Mouse (Mus musculus): ENCODE results near the gene Ankrd33. TPM values are rescaled to one million over a fixed set of nuclear protein-coding genes. Genes with fewer than 3 reads are reported as not detected.

Gene Ankrd33
- not detected for polyA plus RNA-seq (2014; fragmentation: Illumina TruSeq; extraction: RNeasy Lipid Tissue Mini Kit (QIAGEN cat#74804); ENCODE audit: low read depth, low replicate concordance)

DNA sequence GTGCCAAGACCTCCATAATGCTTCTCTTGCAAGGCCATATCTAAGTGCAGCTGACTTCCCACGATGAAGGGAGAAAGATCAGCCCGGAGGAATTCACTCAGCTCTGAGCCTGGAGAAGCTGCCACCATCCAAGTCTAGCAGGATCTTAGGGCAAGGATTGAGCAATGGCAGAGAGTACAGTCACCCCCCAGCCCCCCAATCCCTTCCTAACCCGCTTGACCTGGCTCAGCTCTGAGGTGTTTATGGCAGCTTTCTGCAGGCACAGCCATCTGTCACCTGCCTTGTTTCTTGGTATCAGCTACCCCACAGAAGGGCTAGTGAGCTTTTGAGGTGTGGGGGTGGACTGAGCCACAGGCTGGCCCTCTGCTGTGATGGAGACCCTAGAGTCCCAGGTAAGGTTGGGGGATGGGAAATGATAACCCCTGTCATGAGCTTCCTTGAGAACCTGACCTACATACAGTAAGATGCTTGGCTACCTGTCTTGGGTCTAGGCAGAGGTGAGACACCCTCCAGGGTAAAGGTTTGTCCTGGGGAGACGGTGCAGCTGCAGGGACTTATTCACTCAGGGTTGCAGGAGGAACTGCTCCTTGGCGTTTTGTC, at the start of gene Ankrd33:
Gene Ankrd33 (plus strand): TSS at position 245 of the 600 bp plus-strand sequence.

DNA sequence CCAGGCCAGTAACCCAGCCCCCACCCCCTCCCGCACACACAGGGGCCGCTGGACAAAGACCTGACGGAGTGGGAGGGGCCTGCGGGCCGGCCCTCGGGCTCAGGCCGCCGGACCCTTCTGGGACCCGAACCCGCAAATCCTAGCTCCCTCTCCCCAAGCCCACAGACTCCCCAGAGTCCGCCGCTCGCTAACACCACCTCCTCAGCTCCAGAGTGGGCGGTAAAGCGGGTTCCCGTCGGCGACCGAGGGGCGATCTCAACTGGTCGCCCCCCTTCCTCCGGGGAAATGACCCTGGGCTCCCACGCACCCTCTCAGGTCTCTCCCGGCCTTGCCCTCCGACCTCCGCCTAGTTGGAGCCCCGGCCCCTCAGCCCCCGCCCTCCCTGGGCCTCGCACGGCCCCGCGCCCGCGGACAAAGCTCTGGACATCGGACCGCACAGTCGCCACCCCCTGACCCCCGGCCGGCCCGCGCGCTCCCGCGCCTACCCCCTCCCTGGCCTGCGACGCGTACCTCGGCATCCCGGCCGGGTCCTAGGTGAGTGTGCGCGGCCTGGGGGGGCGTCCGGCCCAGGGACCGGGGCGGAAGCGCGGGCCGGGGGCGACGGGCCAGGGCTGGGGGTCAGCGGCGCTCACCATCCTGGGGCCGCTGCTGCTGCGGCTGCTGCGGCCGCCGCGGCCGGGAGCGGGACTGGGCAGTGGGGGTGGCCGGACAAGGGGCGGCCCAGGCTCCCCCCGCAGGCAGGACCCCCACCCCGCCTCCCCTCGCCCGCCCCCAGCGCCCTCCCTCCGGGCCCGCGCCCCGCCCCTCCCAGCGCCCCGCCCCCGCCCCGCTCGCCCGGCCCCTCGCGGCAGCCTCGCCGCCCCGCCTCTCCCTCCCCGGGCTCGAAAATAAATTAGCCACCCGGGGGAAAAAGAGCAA, 37.5 kb upstream of the Ankrd33 start, which contains the start of gene Fignl2:
Gene Fignl2 (minus strand): TSS at position 755 of the 918 bp plus-strand sequence.

DNA sequence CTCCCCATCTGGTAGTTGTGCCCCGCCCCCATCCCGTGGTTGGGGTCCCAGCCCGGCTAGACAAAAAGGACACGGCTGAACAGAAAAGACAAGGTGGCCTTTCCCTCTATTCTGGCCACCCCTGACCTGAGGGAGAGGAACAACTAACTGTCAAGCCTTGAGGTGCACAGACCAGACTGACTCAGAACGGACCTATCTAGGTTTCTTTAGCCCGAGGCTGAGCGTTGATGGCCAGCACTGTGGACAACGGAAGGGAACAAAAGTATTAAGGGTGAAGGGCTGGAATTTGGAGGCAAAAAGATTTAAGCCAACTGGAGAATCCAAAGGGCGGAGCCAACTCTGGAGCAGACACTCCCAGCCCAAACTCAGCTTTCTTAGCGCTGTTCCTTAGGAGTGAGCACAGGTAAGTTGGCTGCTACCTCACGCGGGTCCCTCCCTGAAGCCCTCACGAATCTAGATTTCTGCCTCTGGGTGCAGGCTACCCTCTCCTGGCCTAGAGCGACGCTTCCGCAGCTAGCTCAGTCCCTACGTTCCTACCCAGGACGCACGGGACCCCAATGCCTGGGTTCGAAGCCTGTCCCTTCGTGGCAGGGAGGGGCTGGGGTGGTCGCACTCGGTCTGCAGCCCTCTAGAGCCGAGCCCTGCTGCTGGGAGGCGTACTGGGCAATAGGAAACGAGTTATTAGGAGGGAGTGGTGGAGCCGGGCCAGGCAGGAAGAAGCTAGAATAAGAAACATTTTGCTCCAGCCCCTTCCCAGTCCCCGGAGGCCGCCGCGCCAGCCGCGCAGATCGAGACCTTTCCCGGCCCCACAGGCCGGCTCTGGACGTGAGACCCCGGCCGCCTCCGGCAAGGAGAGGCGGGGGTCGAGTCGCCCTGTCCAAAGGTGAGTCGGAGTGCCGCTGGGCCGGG, 12.9 kb downstream of the Ankrd33 start, which contains the start of gene Acvrl1:
Gene Acvrl1 (plus strand): TSS at position 342 of the 909 bp plus-strand sequence.

Other genes with a start within 250 kb of the Ankrd33 start
- gene Scn8a, start 245.9 kb upstream of the Ankrd33 start, polyA plus RNA-seq (2014; fragmentation: Illumina TruSeq; extraction: RNeasy Lipid Tissue Mini Kit (QIAGEN cat#74804); ENCODE audit: low read depth, low replicate concordance): 4.8 TPM
- not detected for gene Gm47841, start 68.4 kb upstream of the Ankrd33 start, polyA plus RNA-seq (2014; fragmentation: Illumina TruSeq; extraction: RNeasy Lipid Tissue Mini Kit (QIAGEN cat#74804); ENCODE audit: low read depth, low replicate concordance)
- gene Fignl2, start 37.2 kb upstream of the Ankrd33 start, polyA plus RNA-seq (2014; fragmentation: Illumina TruSeq; extraction: RNeasy Lipid Tissue Mini Kit (QIAGEN cat#74804); ENCODE audit: low read depth, low replicate concordance): 0.10 TPM
- 0.27 TPM for gene Acvrl1, start 12.8 kb downstream of the Ankrd33 start, polyA plus RNA-seq (2014; fragmentation: Illumina TruSeq; extraction: RNeasy Lipid Tissue Mini Kit (QIAGEN cat#74804); ENCODE audit: low read depth, low replicate concordance)
- 4.3 TPM for gene Acvr1b, start 58.3 kb downstream of the Ankrd33 start, polyA plus RNA-seq (2014; fragmentation: Illumina TruSeq; extraction: RNeasy Lipid Tissue Mini Kit (QIAGEN cat#74804); ENCODE audit: low read depth, low replicate concordance)
- not detected for gene Grasp, start 108.4 kb downstream of the Ankrd33 start, polyA plus RNA-seq (2014; fragmentation: Illumina TruSeq; extraction: RNeasy Lipid Tissue Mini Kit (QIAGEN cat#74804); ENCODE audit: low read depth, low replicate concordance)
- 1.4 TPM for gene Nr4a1, start 138.5 kb downstream of the Ankrd33 start, polyA plus RNA-seq (2014; fragmentation: Illumina TruSeq; extraction: RNeasy Lipid Tissue Mini Kit (QIAGEN cat#74804); ENCODE audit: low read depth, low replicate concordance)
- gene Atg101, start 168.5 kb downstream of the Ankrd33 start, polyA plus RNA-seq (2014; fragmentation: Illumina TruSeq; extraction: RNeasy Lipid Tissue Mini Kit (QIAGEN cat#74804); ENCODE audit: low read depth, low replicate concordance): not detected
- gene 6030408B16Rik, start 177.5 kb downstream of the Ankrd33 start, polyA plus RNA-seq (2014; fragmentation: Illumina TruSeq; extraction: RNeasy Lipid Tissue Mini Kit (QIAGEN cat#74804); ENCODE audit: low read depth, low replicate concordance): 1.7 TPM

Measured in testis, adult 10 weeks (tissue).